Mouse (Mus musculus): ENCODE results near the gene Gtdc1.

- TF ChIP-seq CTCF (IDR thresholded peaks at IDR 0.05; ENCODE audit: extremely low read depth, insufficient read depth, low read length): no peak
- TF ChIP-seq POLR2A (IDR thresholded peaks at IDR 0.05; ENCODE audit: extremely low read depth, insufficient read depth, low read length): no peak
Observed at GRCm38 (mm10) chr2:44628778-44629177, 298.7 kb downstream of the Gtdc1 start.

All from cortical plate, adult 2 months (tissue).